Mouse (Mus musculus): ENCODE measurements at regions not wholly inside any gene's neighbourhood (a gene's known extent, or its start where the extent isn't known, plus 50 kb on each side); places are given as distances from the start of the nearest gene placed in this dataset.

GRCm38 (mm10) chr2:61245526-61245925 is 282.5 kb upstream of the Rbms1 start:
- DNase-seq (ENCODE audit: low spot score in 2 of 2), result no peak

- DNase-seq (ENCODE audit: low spot score in 2 of 2), result no peak
Observed at GRCm38 (mm10) chr2:61221676-61222075, 258.7 kb upstream of the Rbms1 start.

- no peak for DNase-seq (ENCODE audit: low spot score in 2 of 2)
Observed at GRCm38 (mm10) chr2:61221157-61221556, 258.2 kb upstream of the Rbms1 start.

GRCm38 (mm10) chr2:61213951-61214350 is 251.0 kb upstream of the Rbms1 start:
- no peak for DNase-seq (ENCODE audit: low spot score in 2 of 2)

GRCm38 (mm10) chr2:61201387-61201786 is 238.4 kb upstream of the Rbms1 start:
- DNase-seq (ENCODE audit: low spot score in 2 of 2), result no peak

- DNase-seq (ENCODE audit: low spot score in 2 of 2), result no peak
Observed at GRCm38 (mm10) chr2:61193976-61194375, 231.0 kb upstream of the Rbms1 start.

- DNase-seq (ENCODE audit: low spot score in 2 of 2), result no peak
Observed at GRCm38 (mm10) chr2:61182424-61182979, 219.5 kb upstream of the Rbms1 start.

GRCm38 (mm10) chr2:61177801-61178200 is 214.8 kb upstream of the Rbms1 start:
- no peak for DNase-seq (ENCODE audit: low spot score in 2 of 2)

- DNase-seq (ENCODE audit: low spot score in 2 of 2), result no peak
Observed at GRCm38 (mm10) chr2:61176807-61177206, 213.8 kb upstream of the Rbms1 start.

GRCm38 (mm10) chr2:61173581-61173980 is 210.6 kb upstream of the Rbms1 start:
- no peak for DNase-seq (ENCODE audit: low spot score in 2 of 2)

GRCm38 (mm10) chr2:61161336-61161735 is 198.3 kb upstream of the Rbms1 start:
- no peak for DNase-seq (ENCODE audit: low spot score in 2 of 2)

- no peak for DNase-seq (ENCODE audit: low spot score in 2 of 2)
Observed at GRCm38 (mm10) chr2:61159761-61160160, 196.8 kb upstream of the Rbms1 start.

GRCm38 (mm10) chr2:61138998-61139631 is 176.1 kb upstream of the Rbms1 start:
- peak; percentile 35 to 84 for DNase-seq (ENCODE audit: low spot score in 2 of 2)

- DNase-seq (ENCODE audit: low spot score in 2 of 2), result peak in 1 of 2 experiments; percentile 13
Observed at GRCm38 (mm10) chr2:61138625-61138997, 175.6 kb upstream of the Rbms1 start.

- no peak for DNase-seq (ENCODE audit: low spot score in 2 of 2)
Observed at GRCm38 (mm10) chr2:61137378-61137777, 174.4 kb upstream of the Rbms1 start.

GRCm38 (mm10) chr2:61136926-61137325 is 173.9 kb upstream of the Rbms1 start:
- no peak for DNase-seq (ENCODE audit: low spot score in 2 of 2)

- DNase-seq (ENCODE audit: low spot score in 2 of 2), result no peak
Observed at GRCm38 (mm10) chr2:61123046-61123806, 160.2 kb upstream of the Rbms1 start.

- peak in 1 of 2 experiments; percentile 38 for DNase-seq (ENCODE audit: low spot score in 2 of 2)
Observed at GRCm38 (mm10) chr2:61121281-61121680, 158.3 kb upstream of the Rbms1 start.

- DNase-seq (ENCODE audit: low spot score in 2 of 2), result no peak
Observed at GRCm38 (mm10) chr2:61114620-61115019, 151.6 kb upstream of the Rbms1 start.

- no peak for DNase-seq (ENCODE audit: low spot score in 2 of 2)
Observed at GRCm38 (mm10) chr2:61113916-61114315, 150.9 kb upstream of the Rbms1 start.

GRCm38 (mm10) chr2:61110591-61110990 is 147.6 kb upstream of the Rbms1 start:
- no peak for DNase-seq (ENCODE audit: low spot score in 2 of 2)

- no peak for DNase-seq (ENCODE audit: low spot score in 2 of 2)
Observed at GRCm38 (mm10) chr2:61109564-61109963, 146.6 kb upstream of the Rbms1 start.

- no peak for DNase-seq (ENCODE audit: low spot score in 2 of 2)
Observed at GRCm38 (mm10) chr2:61105169-61105568, 142.2 kb upstream of the Rbms1 start.
